Mouse (Mus musculus) myocyte (in vitro differentiated cells): ENCODE data around the gene Irx6.

ENCODE experiments used
- CEBPB ChIP-seq: IDR thresholded peaks from 2 replicates; pipeline ENCODE4 v1.6.1; 2011; ENCODE audit warnings: mild to moderate bottlenecking, moderate library complexity; ENCODE audit not compliant: poor library complexity, insufficient read depth, severe bottlenecking
- MAX ChIP-seq: IDR thresholded peaks from one replicate; pipeline ENCODE4 v1.6.1; 2011; ENCODE audit warnings: low read depth, mild to moderate bottlenecking, control low read depth
- MYOD1 ChIP-seq, 3 experiments: IDR thresholded peaks; one replicate each; pipeline ENCODE4 v1.6.1; 2011; ENCODE audit warnings: control low read depth in 2 of 3, low read depth in 2 of 3, mild to moderate bottlenecking in 2 of 3, moderate library complexity in 1 of 3; ENCODE audit not compliant: insufficient read length in 2 of 3, control insufficient read depth in 1 of 3
- MYOG ChIP-seq, 3 experiments: IDR thresholded peaks; one replicate each; pipeline ENCODE4 v1.6.1; 2011; ENCODE audit warnings: control low read depth in 2 of 3, low read depth in 2 of 3, mild to moderate bottlenecking in 2 of 3; ENCODE audit not compliant: insufficient read length in 2 of 3, control insufficient read depth in 1 of 3, insufficient read depth in 1 of 3
- POLR2A ChIP-seq: IDR thresholded peaks from one replicate; pipeline ENCODE4 v1.6.1; 2011; ENCODE audit warnings: low read depth, mild to moderate bottlenecking, control low read depth, moderate library complexity; ENCODE audit not compliant: insufficient read length
- POLR2AphosphoS2 ChIP-seq: IDR thresholded peaks from one replicate; pipeline ENCODE4 v1.6.1; 2011; ENCODE audit warnings: low read depth, control low read depth; ENCODE audit not compliant: insufficient read length
- REST ChIP-seq: IDR thresholded peaks from one replicate; pipeline ENCODE4 v1.6.1; 2011; ENCODE audit warnings: mild to moderate bottlenecking, control low read depth, moderate library complexity; ENCODE audit not compliant: insufficient read depth, insufficient read length
- SRF ChIP-seq: IDR thresholded peaks from one replicate; pipeline ENCODE4 v1.6.1; 2011; ENCODE audit warnings: low read depth; ENCODE audit not compliant: control insufficient read depth, insufficient read length
- USF1 ChIP-seq: IDR thresholded peaks from one replicate; pipeline ENCODE4 v1.6.1; 2011; ENCODE audit warnings: low read depth, mild to moderate bottlenecking, control low read depth, moderate library complexity

DNA sequence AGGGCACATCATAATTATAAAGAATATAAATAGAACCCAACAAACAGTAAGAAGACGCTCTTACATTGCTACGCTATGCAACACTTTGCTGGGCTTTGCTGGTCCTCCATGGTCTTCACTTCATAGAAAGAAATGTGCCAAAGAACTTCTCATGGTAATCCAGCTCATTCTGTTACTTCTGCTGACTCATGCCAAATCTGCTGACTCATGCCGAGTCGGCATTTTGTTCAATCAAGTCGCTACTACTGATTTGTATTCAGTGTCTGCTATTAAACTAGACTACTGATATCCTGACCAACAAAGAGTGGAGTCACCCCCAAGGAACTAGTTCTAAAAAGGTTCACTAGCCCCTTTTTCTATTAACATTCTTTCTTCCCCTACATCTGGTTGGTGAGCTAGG, 40.9 kb upstream of the Irx6 start:
- TF ChIP-seq POLR2AphosphoS2 = no peak
- no peak for TF ChIP-seq USF1
- TF ChIP-seq POLR2A = no peak
- TF ChIP-seq MYOD1 (IDR thresholded peaks at IDR 0.05; ENCODE audit: control insufficient read depth in 1 of 3, insufficient read length in 2 of 3, low read depth in 2 of 3) = no peak
- no peak for TF ChIP-seq REST
- TF ChIP-seq SRF = no peak
- no peak for TF ChIP-seq MAX
- TF ChIP-seq MYOG (IDR thresholded peaks at IDR 0.05; ENCODE audit: control insufficient read depth in 1 of 3, insufficient read depth in 1 of 3, insufficient read length in 2 of 3, low read depth in 2 of 3) = no peak
- TF ChIP-seq CEBPB = no peak
